ENCODE assay signal across 24 mouse cellular contexts in genomic region chr2:92089782-92090181, GRCm38 (mm10). TPM values are rescaled to one million over a fixed set of nuclear protein-coding genes. Genes with fewer than 3 reads are reported as not detected.
DNase-seq lines count a peak whose midpoint lies in the region; ATAC-seq and TF ChIP-seq lines count a peak whose summit lies in the region.
"Had no signal": no experiment of that assay in that cellular context is flagged by ENCODE, and none has a peak within 500 bp of the region (broad histone marks: within the 10 kb centered on the region; RNA-seq: fewer than 3 reads in every experiment).

No protein-coding gene starts in this region.

- no peaks in the 10 kb centered on the region for H3K9me3 ChIP-seq in lung, embryonic 14.5 days (ENCODE audit: low read depth, low read length)
- H3K9me3 ChIP-seq: forebrain, embryonic 13.5 days; G1E; heart, embryonic 15.5 days; kidney, embryonic 15.5 days; limb, embryonic 15.5 days; neural tube, embryonic 13.5 days had no signal

- H3K36me3 ChIP-seq in lung, embryonic 14.5 days (ENCODE audit: insufficient read depth), result no peaks in the 10 kb centered on the region
- H3K36me3 ChIP-seq: G1E; heart, embryonic 15.5 days; kidney, embryonic 15.5 days; limb, embryonic 15.5 days; neural tube, embryonic 13.5 days had no signal

- no peak overlapping the region for H3K9ac ChIP-seq in lung, embryonic 14.5 days
- H3K9ac ChIP-seq: forebrain, embryonic 13.5 days; heart, embryonic 15.5 days; kidney, embryonic 15.5 days; limb, embryonic 15.5 days; neural tube, embryonic 13.5 days had no signal

- WGBS in lung, embryonic 14.5 days, result 58% methylated on average over 4 of the region's 4 CpGs

- TF ChIP-seq CTCF in lung, embryonic 14.5 days (IDR thresholded peaks at IDR 0.05; ENCODE audit: low read depth), result no peak

- H3K27ac ChIP-seq in lung, embryonic 14.5 days (ENCODE audit: low read depth), result no peak overlapping the region
- H3K27ac ChIP-seq: forebrain, embryonic 13.5 days; heart, embryonic 15.5 days; kidney, embryonic 15.5 days; limb, embryonic 15.5 days; neural tube, embryonic 13.5 days had no signal

- DNase-seq in lung, embryonic 14.5 days, result peak; percentile 50
- no peak for DNase-seq in lung, postnatal 10 days
- DNase-seq in left cerebral cortex, adult 9 months (ENCODE audit: low spot score in 2 of 2), result peak; percentile 16 to 71
- DNase-seq in right cerebral cortex, postnatal 10 days (ENCODE audit: low spot score in 2 of 2), result peak; percentile 76 to 84
- DNase-seq in gastrocnemius, postnatal 25 days, result no peak
- DNase-seq in retina, postnatal 1 day, result no peak
- DNase-seq in gastrocnemius, adult 8-10 months (ENCODE audit: low spot score in 2 of 2), result no peak
- no peak for DNase-seq in liver
- DNase-seq: adrenal gland, postnatal 25 days; cerebellum, adult 18-20 months; cerebellum, postnatal 25 days; gastrocnemius, postnatal 10 days; lung, postnatal 14 days; midbrain, embryonic 14.5 days; thymus, postnatal 4 days had no signal

- no peaks in the 10 kb centered on the region for H3K27me3 ChIP-seq in lung, embryonic 14.5 days (ENCODE audit: insufficient read depth, low read length)
- H3K27me3 ChIP-seq: forebrain, embryonic 13.5 days; heart, embryonic 15.5 days; kidney, embryonic 15.5 days; limb, embryonic 15.5 days; neural tube, embryonic 13.5 days had no signal

- H3K4me1 ChIP-seq in lung, embryonic 14.5 days (ENCODE audit: insufficient read depth), result no peaks in the 10 kb centered on the region
- H3K4me1 ChIP-seq: forebrain, embryonic 13.5 days; heart, embryonic 15.5 days; kidney, embryonic 15.5 days; limb, embryonic 15.5 days; megakaryocyte, embryonic 14.5 days; neural tube, embryonic 13.5 days had no signal

- no peak overlapping the region for H3K4me2 ChIP-seq in lung, embryonic 14.5 days
- H3K4me2 ChIP-seq: forebrain, embryonic 13.5 days; heart, embryonic 15.5 days; kidney, embryonic 15.5 days; limb, embryonic 15.5 days; neural tube, embryonic 13.5 days had no signal

- H3K4me3 ChIP-seq in lung, embryonic 14.5 days (ENCODE audit: low read depth, low read length), result no peak overlapping the region
- H3K4me3 ChIP-seq: forebrain, embryonic 13.5 days; heart, embryonic 15.5 days; kidney, embryonic 15.5 days; limb, embryonic 15.5 days; megakaryocyte, embryonic 14.5 days; neural tube, embryonic 13.5 days had no signal

- ATAC-seq in lung, embryonic 14.5 days (ENCODE audit: insufficient read depth), result no peak
- ATAC-seq: forebrain, embryonic 13.5 days; hindbrain, embryonic 16.5 days; intestine, postnatal 0 days had no signal

RNA-seq across cellular contexts. Expression of gene Phf21a, which starts 3.1 kb away (rescaled TPM):
- 24.9 and 26.1 TPM in 2 replicates for polyA plus RNA-seq in lung, embryonic 14.5 days (2014; fragmentation: Nextera tagmentation; extraction: Ambion mirVana)
- 10 to 100 TPM; 20.2 to 21.1 TPM for total RNA-seq in gastrocnemius, postnatal 25 days (2021)
- 10 to 100 TPM; 20.7 to 25.6 (median 22.4) TPM for total RNA-seq in gastrocnemius, adult 8-10 months (2022)

Comparison
In these comparisons a context has a peak if more than half of its experiments do, and no peak if none do; other contexts are left out.
1. DNase-seq: peak in lung, embryonic 14.5 days (single experiment), left cerebral cortex, adult 9 months (2 of 2) and right cerebral cortex, postnatal 10 days (2 of 2); none in lung, postnatal 10 days (single experiment), gastrocnemius, postnatal 25 days (single experiment), retina, postnatal 1 day (single experiment), gastrocnemius, adult 8-10 months (0 of 2) and liver (single experiment).